Mouse (Mus musculus): ENCODE data around the gene Tat. TPM values are rescaled to one million over a fixed set of nuclear protein-coding genes. Genes with fewer than 3 reads are reported as not detected.

The Tat gene
- not detected for total RNA-seq (2021)
- long read RNA-seq, experiment 1 = 0 reads
- long read RNA-seq, experiment 2 = 0 reads

DNA sequence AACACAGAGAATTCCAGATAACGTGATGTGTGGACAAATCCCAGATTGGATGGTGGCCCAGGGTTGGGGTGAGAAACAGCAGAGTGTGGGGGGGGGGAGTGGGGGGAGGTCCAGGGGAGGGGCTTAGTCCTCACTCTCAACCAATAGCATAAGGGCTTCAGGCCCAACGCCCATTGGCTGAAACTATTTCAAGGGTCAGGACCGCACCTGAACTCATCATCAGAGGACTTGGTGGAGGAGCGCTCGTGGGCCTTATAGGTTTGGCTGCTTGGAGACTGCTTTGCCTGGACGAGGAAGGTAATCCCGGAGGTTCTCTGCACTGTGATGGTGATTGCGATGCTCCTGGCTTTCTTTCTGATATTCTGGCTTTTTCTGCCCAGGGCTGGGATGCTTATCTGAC, at the start of gene Tat:
Tat (plus strand) TSS at position 214 of the 400 bp plus-strand sequence.
- no peak for DNase-seq
- intact Hi-C loops (cut with DNase I) = no loop called here

- intact Hi-C loops (cut with DNase I) = no loop called here
- DNase-seq = no peak
These were observed 48.5 kb upstream of the Tat start for GRCm38 (mm10) chr8:109941606-109942360.

DNA sequence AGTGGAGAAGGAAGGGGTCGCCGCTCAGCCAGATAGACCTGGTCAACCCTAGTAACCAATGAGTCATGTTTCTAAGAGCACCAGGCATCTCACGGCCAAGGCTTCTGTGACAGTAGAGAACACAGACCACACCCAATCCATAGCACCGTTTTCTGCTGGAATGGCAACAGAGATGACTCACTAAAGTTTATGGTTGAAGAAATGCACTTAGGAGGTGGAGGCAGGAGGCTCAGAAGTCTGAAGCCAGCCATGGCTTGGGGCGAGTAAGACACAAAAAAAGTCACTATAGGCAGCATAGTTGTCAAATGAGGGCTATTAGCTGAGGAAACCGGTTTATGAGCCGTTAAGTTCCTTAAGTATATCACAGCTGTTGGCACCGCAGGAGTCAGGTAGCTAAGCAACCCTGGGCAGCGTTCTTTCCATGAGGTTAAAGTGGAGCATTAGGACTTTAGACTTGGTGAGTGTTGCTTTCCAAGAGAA, 45.0 kb upstream of the Tat start:
- intact Hi-C loops (cut with DNase I) = no loop called here
- DNase-seq = no peak

GRCm38 (mm10) chr8:109945694-109946093, 44.5 kb upstream of the Tat start:
- intact Hi-C loops (cut with DNase I) = no loop called here
- DNase-seq = no peak

DNA sequence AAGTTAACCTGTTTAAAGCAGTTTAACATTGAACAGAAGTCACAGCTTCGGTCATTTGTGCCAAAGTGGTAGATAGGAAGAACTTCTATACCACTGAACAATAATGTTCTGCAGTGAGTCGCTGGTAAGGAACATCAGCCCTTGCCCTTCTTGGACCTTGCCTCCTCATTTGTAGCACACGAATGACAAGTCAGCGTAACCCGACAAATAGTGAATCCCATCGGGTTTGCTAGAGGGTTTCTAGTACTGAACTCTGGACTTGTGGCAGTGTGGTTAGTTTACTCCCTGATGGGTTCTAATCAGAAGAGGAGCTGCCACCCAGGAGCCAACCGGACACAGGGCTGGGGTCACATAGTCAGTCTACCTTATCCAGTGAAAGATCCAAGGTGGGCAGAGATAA, 44.0 kb upstream of the Tat start:
- intact Hi-C loops (cut with DNase I) = no loop called here
- no peak for DNase-seq

- intact Hi-C loops (cut with DNase I) = no loop called here
- DNase-seq = no peak
These were observed 42.6 kb upstream of the Tat start for GRCm38 (mm10) chr8:109947447-109948284.

DNA sequence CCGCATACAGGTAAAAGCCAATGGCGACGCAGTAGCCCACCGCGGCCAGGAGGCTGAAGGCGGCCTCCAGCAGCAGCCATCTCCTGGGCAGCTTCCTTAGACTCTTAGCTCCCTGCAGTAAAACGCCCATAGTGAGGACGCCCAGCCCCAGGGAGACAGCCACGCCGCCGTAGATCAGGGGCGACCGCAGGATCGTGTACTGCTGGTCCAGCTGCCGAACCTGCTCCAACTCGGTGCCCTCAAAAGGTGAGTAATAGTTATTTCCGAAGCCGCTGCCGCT, 42.0 kb upstream of the Tat start:
- DNase-seq = no peak

GRCm38 (mm10) chr8:109952171-109952570, 38.1 kb upstream of the Tat start:
- DNase-seq = no peak
- intact Hi-C loops (cut with DNase I) = no loop called here

More for the DNA sequence above, 42.0 kb upstream of the Tat start:
- intact Hi-C loops (cut with DNase I) = no loop called here

DNA sequence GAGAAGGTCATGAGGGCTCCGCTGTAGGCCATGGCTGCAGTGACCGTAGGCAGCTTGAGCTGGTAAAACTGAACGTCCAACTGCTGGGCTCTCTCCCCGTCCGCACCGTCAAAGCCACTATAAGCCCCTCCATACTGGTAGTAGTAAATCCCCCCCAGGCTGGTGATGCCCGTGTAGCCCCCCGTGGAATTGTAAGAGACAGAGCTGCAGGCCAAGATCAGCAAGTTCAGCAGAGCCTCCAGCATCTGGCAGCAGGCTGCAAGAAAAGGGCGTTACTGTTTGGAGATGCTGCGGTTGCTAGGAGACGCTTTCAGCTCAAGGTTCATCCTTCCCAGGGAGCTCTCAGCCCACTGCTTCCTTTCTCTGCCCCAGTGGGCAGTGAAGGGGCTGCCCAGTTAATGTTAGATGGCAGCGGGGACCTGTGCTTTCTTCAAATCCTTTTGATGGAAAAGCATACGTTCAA, 35.7 kb upstream of the Tat start:
- intact Hi-C loops (cut with DNase I) = no loop called here
- no peak for DNase-seq

- intact Hi-C loops (cut with DNase I) = no loop called here
- no peak for DNase-seq
These were observed 32.8 kb upstream of the Tat start for GRCm38 (mm10) chr8:109957167-109958028.

DNA sequence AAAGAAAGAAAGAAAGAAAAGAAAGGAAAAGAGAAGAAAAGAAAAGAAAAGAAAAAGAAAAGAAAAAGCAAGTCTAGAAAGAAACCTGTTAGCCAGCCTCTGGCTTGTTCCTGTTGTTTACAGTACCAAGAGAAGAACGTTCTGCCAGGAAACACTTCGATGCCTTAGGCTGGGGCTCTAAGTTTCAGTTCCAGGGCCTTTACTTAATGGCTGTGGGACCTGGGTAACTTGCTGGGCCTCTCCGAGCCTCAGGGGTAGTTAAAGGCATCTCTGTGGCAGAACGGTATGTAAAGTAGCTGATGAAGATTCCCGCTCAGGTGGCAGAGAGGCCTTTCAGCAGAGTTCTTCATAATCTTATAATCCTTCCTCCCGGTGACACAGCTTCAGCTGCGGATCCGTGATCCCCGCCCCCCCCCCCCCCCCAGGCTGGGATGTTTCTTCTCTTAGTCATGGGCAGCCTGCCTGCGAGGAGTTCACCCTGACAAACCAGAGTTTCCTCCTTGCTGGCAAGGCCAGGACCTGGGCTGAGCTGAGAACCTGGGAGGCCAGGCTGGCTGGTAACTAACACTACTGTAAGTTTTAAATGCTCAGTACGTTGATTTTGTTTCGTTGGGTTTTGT, 32.1 kb upstream of the Tat start:
- no peak for DNase-seq

DNA sequence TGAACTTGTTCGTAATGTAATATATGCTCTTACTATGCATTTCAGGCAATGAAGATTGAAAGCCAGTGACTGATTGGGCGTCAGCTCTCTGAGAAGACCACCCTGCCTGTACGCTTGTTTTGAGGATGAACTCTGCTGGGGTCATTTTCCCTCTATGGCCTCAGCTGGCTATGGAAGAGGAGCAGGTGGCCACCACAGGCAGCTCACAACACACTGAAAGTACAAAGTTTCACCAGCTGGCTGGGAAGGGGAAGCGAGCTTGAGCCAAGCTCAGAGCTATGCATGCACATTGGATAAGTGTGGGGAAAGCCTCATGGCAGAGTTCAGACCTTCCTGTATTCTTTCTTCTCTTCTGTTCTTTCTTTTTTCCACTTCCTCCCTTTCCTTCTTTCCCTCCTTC, 31.1 kb upstream of the Tat start:
- intact Hi-C loops (cut with DNase I) = no loop called here
- DNase-seq = no peak

More for the DNA sequence above, 32.1 kb upstream of the Tat start:
- intact Hi-C loops (cut with DNase I) = no loop called here

DNA sequence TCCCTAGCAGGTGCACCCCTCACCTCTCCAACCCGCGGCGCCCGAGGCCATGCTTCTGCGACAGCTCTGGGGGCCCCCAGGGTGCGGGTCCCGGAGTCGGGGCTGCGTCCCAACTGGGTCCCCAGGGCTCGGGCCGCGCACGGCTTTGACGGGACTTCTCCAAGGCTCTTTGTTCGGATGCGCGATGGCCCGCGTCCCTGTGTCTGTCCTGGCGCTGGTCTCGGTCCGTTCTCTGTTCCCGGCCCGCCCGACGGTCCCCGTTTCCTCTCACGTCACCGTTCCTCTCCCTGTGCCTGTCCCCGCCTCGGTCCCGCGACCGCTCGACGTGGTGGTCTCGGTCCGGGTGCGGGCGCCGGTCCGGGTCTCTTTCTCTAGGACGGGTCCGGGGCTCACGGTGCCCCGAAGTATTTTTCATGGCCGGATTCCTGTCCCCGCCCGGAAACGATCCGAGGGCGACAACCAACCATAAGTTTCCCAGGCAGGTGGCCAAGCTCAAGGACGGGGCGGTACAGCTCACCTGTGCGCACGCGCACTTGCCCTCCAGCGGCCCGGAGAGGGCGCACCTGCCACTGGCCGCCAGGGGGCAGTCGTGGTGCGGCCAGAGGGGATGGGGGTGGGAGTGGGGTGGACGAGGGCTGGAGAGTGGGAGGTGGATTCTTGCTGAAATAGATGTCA, 28.4 kb upstream of the Tat start, which contains the start of gene Marveld3:
Marveld3 (minus strand) TSS at position 511 of the 675 bp plus-strand sequence.
- DNase-seq = no peak
- intact Hi-C loops (cut with DNase I) = no loop called here

- intact Hi-C loops (cut with DNase I) = no loop called here
- no peak for DNase-seq
These were observed 27.3 kb upstream of the Tat start for GRCm38 (mm10) chr8:109962896-109963295.

GRCm38 (mm10) chr8:109963421-109963820, 26.8 kb upstream of the Tat start:
- no peak for DNase-seq
- intact Hi-C loops (cut with DNase I) = no loop called here

- intact Hi-C loops (cut with DNase I) = no loop called here
- DNase-seq = no peak
These were observed 26.1 kb upstream of the Tat start for GRCm38 (mm10) chr8:109964106-109964505.

DNA sequence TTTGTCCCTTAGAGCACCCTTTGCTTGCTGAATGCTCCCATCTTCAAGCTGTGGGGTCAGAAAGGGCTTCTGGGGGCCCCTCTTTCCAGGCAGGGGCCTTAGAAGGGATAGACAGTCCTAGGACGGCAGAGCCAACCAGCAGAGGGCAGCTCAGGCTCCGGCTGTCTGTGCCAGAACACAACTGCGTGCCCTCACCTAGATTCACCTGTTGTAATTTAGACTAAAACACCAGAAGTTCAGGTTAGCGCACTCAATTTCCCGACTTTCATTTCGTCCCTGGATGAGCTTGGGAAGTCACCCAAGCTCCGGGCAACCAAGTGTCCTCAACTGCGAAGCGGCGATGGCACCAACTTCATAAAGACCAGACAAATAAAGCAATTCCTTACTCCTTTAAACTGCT, 21.4 kb upstream of the Tat start:
- intact Hi-C loops (cut with DNase I) = no loop called here
- no peak for DNase-seq

GRCm38 (mm10) chr8:109970323-109970722, 19.9 kb upstream of the Tat start:
- DNase-seq = no peak
- intact Hi-C loops (cut with DNase I) = no loop called here

- no peak for DNase-seq
- intact Hi-C loops (cut with DNase I) = no loop called here
These were observed 17.3 kb upstream of the Tat start for GRCm38 (mm10) chr8:109972901-109973300.

DNA sequence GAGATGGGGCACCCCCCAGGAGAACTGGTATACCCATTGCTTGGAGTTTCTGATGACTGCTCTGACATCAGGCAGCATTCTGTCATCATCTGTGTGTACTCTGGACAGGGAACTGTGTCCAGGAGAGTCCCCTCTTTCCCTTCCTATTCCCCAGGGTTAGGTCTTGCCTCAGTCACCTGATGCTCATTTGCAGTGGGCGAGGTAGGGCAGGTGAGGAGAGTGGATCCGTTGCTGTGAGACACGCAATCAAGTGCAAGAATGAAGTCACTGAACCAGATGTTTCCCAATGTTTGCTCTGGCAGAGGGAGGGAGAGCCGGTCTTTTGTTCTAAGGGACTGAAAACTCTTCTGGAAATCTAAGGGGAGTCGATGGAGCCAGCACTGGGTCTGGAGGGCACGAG, 10.9 kb upstream of the Tat start:
- intact Hi-C loops (cut with DNase I) = no loop called here
- no peak for DNase-seq

Data from gastrocnemius, postnatal 36 days (tissue).